Mouse (Mus musculus): ENCODE data around the gene Trpm4. TPM values are rescaled to one million over a fixed set of nuclear protein-coding genes. Genes with fewer than 3 reads are reported as not detected.

The Trpm4 gene
- polyA plus RNA-seq, 1 experiment from 2014 or later: 15.9 TPM

GRCm38 (mm10) chr7:45300270-45300669 is 33.3 kb downstream of the Trpm4 start:
- Histone ChIP-seq H3K9me3 (replicated peaks; ENCODE audit: low read length) (no peaks in the 10 kb centered on the region), H3K9ac (ENCODE audit: low read depth, low read length) (no peak overlapping the region), H3K27me3 (ENCODE audit: insufficient read depth, low read length) (no peaks in the 10 kb centered on the region), H3K36me3 (ENCODE audit: insufficient read depth, low read length) (peaks cover 7% of the 10 kb centered on the region; the same call in 1 of the 2 replicates), H3K4me2 (ENCODE audit: low read length) (no peak overlapping the region), H3K4me3 (replicated peaks; ENCODE audit: low read depth, low read length) (no peak overlapping the region), H3K27ac (no peak overlapping the region), H3K4me1 (replicated peaks; ENCODE audit: insufficient read depth, low read length) (no peaks in the 10 kb centered on the region; the same call in 1 of the 2 replicates)
- ATAC-seq (replicated peaks; ENCODE audit: low FRiP score, low read depth): no peak
- peak; percentile 72 for TF ChIP-seq CTCF (IDR thresholded peaks at IDR 0.05; ENCODE audit: low read depth)
- WGBS: 12% methylated on average over 6 of the region's 6 CpGs
- peak; percentile 70 for DNase-seq (ENCODE audit: low spot score)

GRCm38 (mm10) chr7:45299752-45300151 is 33.8 kb downstream of the Trpm4 start:
- peak; percentile 89 for TF ChIP-seq CTCF (IDR thresholded peaks at IDR 0.05; ENCODE audit: low read depth)
- H3K4me1 ChIP-seq (replicated peaks; ENCODE audit: insufficient read depth, low read length): no peaks in the 10 kb centered on the region; the same call in 1 of the 2 replicates
- WGBS: 12% methylated on average over 5 of the region's 5 CpGs
- no peaks in the 10 kb centered on the region for H3K9me3 ChIP-seq (replicated peaks; ENCODE audit: low read length)
- no peaks in the 10 kb centered on the region for H3K27me3 ChIP-seq (ENCODE audit: insufficient read depth, low read length)
- DNase-seq (ENCODE audit: low spot score) (peak; percentile 87), ATAC-seq (replicated peaks; ENCODE audit: low FRiP score, low read depth) (peak; percentile 84)
- no peak overlapping the region for H3K4me2 ChIP-seq (ENCODE audit: low read length)
- peaks cover 7% of the 10 kb centered on the region; the same call in 1 of the 2 replicates for H3K36me3 ChIP-seq (ENCODE audit: insufficient read depth, low read length)
- H3K4me3 ChIP-seq (replicated peaks; ENCODE audit: low read depth, low read length): no peak overlapping the region
- H3K9ac ChIP-seq (ENCODE audit: low read depth, low read length): 0 out of 2 replicates have a peak overlapping the region, but pooled peaks have one; percentile 13
- H3K27ac ChIP-seq: no peak overlapping the region

- DNase-seq (ENCODE audit: low spot score) (no peak), ATAC-seq (replicated peaks; ENCODE audit: low FRiP score, low read depth) (no peak)
- Histone ChIP-seq H3K9me3 (replicated peaks; ENCODE audit: low read length) (no peaks in the 10 kb centered on the region), H3K36me3 (ENCODE audit: insufficient read depth, low read length) (no peaks in the 10 kb centered on the region), H3K27me3 (ENCODE audit: insufficient read depth, low read length) (no peaks in the 10 kb centered on the region), H3K4me2 (ENCODE audit: low read length) (no peak overlapping the region), H3K4me1 (replicated peaks; ENCODE audit: insufficient read depth, low read length) (no peaks in the 10 kb centered on the region), H3K9ac (ENCODE audit: low read depth, low read length) (no peak overlapping the region), H3K4me3 (replicated peaks; ENCODE audit: low read depth, low read length) (no peak overlapping the region), H3K27ac (no peak overlapping the region)
- TF ChIP-seq CTCF (IDR thresholded peaks at IDR 0.05; ENCODE audit: low read depth): no peak
- WGBS: 53% methylated on average over 3 of the region's 3 CpGs
These were observed 36.0 kb downstream of the Trpm4 start for GRCm38 (mm10) chr7:45297563-45297962.

- Histone ChIP-seq H3K27me3 (ENCODE audit: insufficient read depth, low read length) (no peaks in the 10 kb centered on the region), H3K27ac (no peak overlapping the region), H3K9ac (ENCODE audit: low read depth, low read length) (no peak overlapping the region), H3K4me3 (replicated peaks; ENCODE audit: low read depth, low read length) (no peak overlapping the region), H3K36me3 (ENCODE audit: insufficient read depth, low read length) (no peaks in the 10 kb centered on the region), H3K4me2 (ENCODE audit: low read length) (no peak overlapping the region), H3K4me1 (replicated peaks; ENCODE audit: insufficient read depth, low read length) (no peaks in the 10 kb centered on the region), H3K9me3 (replicated peaks; ENCODE audit: low read length) (no peaks in the 10 kb centered on the region)
- no peak for TF ChIP-seq CTCF (IDR thresholded peaks at IDR 0.05; ENCODE audit: low read depth)
- no peak for DNase-seq (ENCODE audit: low spot score)
- 46% methylated on average over 1 of the region's 1 CpGs for WGBS
- ATAC-seq (replicated peaks; ENCODE audit: low FRiP score, low read depth): no peak
These were observed 37.0 kb downstream of the Trpm4 start for GRCm38 (mm10) chr7:45296626-45297025.

- ATAC-seq (replicated peaks; ENCODE audit: low FRiP score, low read depth) (no peak), DNase-seq (ENCODE audit: low spot score) (no peak)
- Histone ChIP-seq H3K9me3 (replicated peaks; ENCODE audit: low read length) (no peaks in the 10 kb centered on the region), H3K4me2 (ENCODE audit: low read length) (no peak overlapping the region), H3K4me3 (replicated peaks; ENCODE audit: low read depth, low read length) (no peak overlapping the region), H3K27me3 (ENCODE audit: insufficient read depth, low read length) (no peaks in the 10 kb centered on the region), H3K36me3 (ENCODE audit: insufficient read depth, low read length) (no peaks in the 10 kb centered on the region), H3K9ac (ENCODE audit: low read depth, low read length) (no peak overlapping the region), H3K4me1 (replicated peaks; ENCODE audit: insufficient read depth, low read length) (no peaks in the 10 kb centered on the region), H3K27ac (no peak overlapping the region)
- 85% methylated on average over 13 of the region's 13 CpGs for WGBS
- TF ChIP-seq CTCF (IDR thresholded peaks at IDR 0.05; ENCODE audit: low read depth): no peak
These were observed 47.1 kb downstream of the Trpm4 start for GRCm38 (mm10) chr7:45286486-45286885.

GRCm38 (mm10) chr7:45277136-45277760 is 56.3 kb downstream of the Trpm4 start, which contains the start of gene Slc6a21:
Gene Slc6a21 (plus strand): TSS chr7:45277513.
- Histone ChIP-seq H3K4me3 (replicated peaks; ENCODE audit: low read depth, low read length) (peak within 1 kb of the TSS; percentile 30), H3K4me2 (ENCODE audit: low read length) (peak within 1 kb of the TSS; percentile 58), H3K4me1 (replicated peaks; ENCODE audit: insufficient read depth, low read length) (no peaks in the 10 kb centered on the region), H3K9me3 (replicated peaks; ENCODE audit: low read length) (no peaks in the 10 kb centered on the region), H3K9ac (ENCODE audit: low read depth, low read length) (no peak within 1 kb of the TSS), H3K27ac (no peak within 1 kb of the TSS), H3K27me3 (ENCODE audit: insufficient read depth, low read length) (no peaks in the 10 kb centered on the region), H3K36me3 (ENCODE audit: insufficient read depth, low read length) (no peaks in the 10 kb centered on the region)
- WGBS: 7% methylated on average over 44 of the region's 44 CpGs
- ATAC-seq (replicated peaks; ENCODE audit: low FRiP score, low read depth) (peak; percentile 80), DNase-seq (ENCODE audit: low spot score) (peak; percentile 55)
- peak; percentile 80 for TF ChIP-seq CTCF (IDR thresholded peaks at IDR 0.05; ENCODE audit: low read depth)
